Mouse (Mus musculus) kidney, postnatal 10 days (tissue): ENCODE data around the gene Pax6.

Source experiments
- DNase-seq: peaks from one replicate; pipeline ENCODE4 v3.0.0; 2021; ENCODE audit warnings: mixed read lengths

Gene Pax6

GRCm38 (mm10) chr2:105671798-105672595 lies 3.3 kb downstream of the Pax6 start:
- peak; percentile 35 for DNase-seq

- no peak for DNase-seq
Measured at GRCm38 (mm10) chr2:105672596-105672960, 3.9 kb downstream of the Pax6 start.

DNA sequence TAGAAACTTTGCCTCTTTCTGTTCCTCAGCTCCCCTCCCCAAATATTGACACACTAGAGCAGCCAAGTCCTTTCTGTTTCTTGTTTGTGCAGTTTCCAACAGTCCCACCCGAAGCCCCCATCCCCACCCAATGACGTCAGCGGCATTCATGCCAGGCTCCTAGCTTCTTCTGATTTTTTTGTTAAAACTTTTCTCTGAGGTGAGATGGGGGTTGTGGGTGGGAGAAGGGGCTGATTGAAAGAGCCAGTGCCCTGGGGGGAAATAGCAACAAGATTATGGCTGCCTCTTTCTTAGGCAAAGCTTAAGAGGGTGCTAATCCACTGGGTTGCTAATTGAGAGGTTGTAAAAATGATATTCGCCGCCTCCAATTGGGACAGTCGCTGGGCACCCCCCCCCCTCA lies 4.4 kb downstream of the Pax6 start:
- no peak for DNase-seq

DNA sequence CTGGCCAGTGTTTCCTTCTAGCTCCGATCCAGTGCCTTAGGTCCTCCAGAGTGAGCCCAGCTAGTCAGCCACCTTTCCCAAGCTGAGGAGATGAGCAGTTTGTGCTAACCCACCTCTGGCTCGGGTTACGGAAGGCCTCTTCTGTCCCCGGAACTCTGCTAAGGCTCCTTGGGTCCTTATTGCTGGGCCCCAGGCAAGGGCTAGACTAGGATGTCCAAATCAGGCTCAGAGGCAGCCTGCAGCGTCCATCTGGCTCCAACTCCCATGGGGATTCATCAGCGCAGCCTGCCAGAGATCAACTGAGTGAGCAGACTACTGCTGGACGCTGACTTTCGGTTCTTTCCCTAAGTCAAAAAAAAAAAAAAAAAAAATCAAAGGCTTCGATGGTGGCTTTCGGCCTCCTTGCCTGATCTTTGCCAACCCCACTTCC lies 4.9 kb downstream of the Pax6 start:
- DNase-seq, result peak; percentile 74

DNA sequence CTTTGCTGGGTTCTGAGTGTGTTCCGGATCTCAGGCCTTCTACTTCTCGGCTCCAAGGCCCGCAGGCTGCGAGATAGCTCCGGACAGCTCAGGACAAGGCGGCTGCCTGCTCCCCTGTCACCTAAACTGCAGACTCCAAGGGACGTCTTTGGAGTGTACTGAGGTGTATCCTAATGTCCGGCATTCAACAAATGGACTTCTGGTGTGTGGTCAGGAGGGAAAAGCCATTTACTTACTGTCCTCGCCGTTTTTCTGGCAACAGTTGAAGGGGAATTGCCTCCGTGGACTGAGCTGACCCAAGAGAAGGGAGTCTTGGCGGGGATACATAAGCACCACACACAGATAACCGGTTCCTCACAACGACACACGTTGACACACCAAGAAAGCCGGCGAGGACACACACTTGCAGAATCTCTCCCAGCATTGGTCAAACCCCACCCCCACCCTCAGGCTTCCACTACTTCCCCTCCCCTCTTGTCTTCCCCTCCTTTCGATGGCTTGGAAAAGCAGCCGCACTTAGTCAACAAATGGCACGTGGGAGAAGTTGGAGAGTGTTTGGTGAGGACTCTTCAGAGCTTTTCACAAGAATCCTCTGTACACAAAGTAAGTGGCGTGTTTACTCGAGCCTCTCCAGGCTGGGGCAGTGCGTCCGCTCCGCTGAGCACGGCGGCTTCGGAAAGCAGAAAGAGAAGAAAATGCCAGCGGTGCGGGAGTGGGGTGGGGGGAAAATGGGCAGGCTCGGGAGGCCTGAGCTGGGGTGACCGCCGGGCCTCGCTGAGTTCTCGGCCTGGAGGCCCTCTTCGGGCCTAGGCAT lies 5.6 kb downstream of the Pax6 start:
- DNase-seq, result peak; percentile 20

DNA sequence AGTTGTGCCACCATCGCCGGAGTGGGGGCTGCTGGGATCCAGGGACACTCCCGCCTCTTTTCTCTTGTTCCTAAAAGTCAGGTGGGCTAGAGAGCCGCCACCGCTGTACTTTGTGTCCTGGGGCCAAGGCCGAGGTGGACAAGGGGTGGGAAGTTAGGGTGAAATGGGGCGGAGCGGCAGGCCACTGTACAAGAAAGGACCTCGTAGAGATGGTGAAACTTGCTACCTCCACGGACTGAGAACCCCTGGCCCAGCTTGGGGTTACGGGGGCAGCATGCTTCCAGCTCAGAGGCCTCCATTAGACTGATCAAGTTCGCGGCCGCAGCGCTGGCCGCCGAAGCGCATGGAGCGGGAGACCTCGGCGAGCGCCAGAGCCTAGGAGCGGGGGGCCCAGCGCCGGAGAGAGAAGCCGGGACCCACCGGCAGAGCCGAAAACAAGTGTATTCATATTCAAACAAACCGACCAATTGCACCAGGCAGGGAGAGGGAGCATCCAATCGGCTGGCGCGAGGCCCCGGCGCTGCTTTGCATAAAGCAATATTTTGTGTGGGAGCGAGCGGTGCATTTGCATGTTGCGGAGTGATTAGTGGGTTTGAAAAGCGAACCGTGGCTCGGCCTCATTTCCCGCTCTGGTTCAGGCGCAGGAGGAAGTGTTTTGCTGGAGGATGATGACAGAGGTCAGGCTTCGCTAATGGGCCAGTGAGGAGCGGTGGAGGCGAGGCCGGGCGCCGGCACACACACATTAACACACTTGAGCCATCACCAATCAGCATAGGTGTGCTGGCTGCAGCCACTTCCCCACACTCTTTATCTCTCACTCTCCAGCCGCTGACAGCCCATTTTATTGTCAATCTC lies 6.4 kb downstream of the Pax6 start:
- DNase-seq, result peak; percentile 77

DNA sequence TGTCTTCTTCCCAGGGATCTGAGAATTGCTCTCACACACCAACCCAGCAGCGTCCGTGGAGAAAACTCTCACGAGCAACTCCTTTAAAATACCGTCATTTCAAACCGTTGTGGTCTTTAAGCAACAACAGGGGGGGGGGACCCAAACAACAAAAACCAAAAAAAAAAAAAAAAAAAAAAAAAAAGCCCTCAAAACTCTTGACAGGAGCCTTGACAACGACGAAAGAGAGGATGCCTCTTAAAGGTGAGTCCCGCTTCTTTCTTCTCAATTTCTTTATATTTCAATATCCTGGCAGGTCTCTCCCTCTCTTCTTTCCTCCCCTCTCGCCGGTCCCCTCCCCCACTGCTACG lies 7.0 kb downstream of the Pax6 start:
- no peak for DNase-seq

GRCm38 (mm10) chr2:105676080-105676908 lies 7.6 kb downstream of the Pax6 start:
- peak; percentile 68 for DNase-seq

- no peak for DNase-seq
Measured at GRCm38 (mm10) chr2:105676909-105677433, 8.3 kb downstream of the Pax6 start.

DNA sequence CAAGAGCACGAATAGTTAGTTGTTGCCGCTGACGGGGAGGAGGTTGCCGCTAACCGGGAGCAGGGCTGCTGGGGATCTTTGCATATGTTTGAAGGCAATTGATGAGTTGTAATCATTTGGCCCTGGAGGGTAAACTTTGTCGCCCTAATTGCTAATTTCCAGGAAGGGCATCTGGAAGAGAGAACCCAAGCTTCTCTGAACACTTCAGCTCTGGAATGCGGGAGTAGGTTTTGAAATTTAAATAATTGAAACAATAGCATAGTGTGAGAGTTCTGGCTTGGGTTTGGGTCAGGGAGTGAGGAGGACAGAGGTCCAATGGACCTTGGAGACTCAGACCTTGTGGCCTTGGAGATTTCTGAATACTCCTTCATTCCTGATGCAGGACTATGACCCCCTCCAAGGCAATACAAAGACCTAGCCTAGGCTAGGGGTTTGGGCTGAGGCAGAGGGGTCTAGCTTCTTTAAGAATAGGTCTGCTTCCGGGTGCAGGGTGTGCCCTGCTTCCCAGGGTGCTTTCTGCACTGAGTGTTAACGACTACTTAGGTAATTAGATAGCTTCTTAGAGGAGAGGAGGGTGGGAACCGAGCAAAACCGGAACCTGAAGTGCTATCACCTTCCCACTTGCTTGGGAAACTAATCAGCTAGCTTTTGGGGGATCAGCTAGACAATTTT lies 8.9 kb downstream of the Pax6 start:
- DNase-seq, result no peak

GRCm38 (mm10) chr2:105678306-105678705 lies 9.6 kb downstream of the Pax6 start:
- DNase-seq, result no peak

GRCm38 (mm10) chr2:105678880-105679321 lies 10.2 kb downstream of the Pax6 start:
- DNase-seq, result no peak

GRCm38 (mm10) chr2:105679331-105679730 lies 10.6 kb downstream of the Pax6 start:
- no peak for DNase-seq

DNA sequence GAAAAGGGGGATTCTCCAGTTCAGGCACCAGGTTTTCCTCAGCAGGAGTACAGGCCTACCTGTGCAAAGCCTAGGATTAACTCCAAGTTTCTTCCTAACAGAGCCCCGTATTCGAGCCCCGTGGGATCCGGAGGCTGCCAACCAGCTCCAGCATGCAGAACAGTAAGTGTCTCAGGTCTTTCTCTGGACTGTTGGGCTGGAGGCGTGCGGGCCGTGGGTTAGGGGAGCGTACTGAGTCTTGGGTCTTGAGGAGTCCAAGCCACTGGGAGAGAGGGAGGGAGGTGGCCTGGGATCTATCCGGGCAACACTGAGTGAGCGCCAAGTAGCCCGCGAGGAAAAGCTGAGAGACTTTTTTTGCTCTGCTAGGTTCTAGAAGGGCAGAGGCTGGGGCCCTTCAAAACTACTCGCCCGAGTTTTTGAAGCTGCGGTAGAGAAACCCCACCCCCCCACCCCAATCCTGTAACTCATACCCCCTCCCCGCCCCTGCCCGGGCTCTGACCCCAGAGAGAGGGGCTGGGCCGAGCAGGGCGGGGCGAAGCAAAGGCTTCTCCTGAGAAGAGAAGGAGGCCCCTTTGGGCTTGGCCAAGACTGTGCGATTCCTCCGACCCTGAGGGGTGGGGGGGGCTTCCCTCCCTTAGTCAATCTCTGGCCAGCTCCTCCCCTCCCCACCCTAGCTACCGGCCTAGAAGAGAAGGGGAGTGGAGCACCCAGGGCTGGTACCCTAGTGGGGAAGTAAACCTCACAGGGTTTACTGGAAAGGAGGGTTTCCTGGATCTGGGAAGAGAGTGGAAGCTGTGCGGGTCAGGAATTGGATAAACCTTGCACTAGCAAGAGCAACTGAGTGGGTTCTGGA lies 11.7 kb downstream of the Pax6 start:
- no peak for DNase-seq

DNA sequence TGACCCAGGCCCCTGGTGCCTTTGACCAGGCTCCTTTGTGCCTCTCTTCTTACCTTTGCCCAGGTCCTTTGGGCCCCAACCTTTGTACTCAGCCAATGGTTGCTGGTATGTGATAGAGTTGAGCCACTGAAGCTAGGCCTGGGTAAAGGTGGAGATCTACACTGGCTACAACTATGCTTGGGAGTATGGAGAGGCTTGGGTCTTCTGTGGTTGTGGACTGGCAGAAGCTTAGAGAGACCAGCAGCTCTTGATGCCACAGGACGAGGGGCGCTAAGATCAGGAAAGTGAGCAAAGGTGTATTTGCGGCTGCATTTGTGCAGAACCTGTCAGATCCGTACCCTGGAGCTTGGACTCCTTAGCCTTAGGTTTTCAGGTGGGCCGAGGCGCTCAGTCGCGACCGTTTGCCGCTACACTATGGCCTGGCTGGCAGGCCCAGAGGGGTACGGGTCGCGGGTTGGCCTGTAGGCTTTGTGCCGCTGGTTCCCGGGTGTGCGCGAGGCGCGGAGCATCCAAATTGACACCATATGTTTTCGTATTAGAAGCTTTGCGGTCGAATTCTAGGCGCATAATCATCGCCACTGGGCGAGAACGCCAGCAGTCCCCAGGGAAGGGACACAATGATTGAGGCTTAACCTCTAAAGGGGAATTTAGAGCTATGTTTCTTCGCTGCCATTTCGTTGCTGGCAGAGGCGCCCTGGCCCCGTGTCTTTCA lies 12.5 kb downstream of the Pax6 start:
- DNase-seq, result no peak

GRCm38 (mm10) chr2:105682011-105682501 lies 13.4 kb downstream of the Pax6 start:
- DNase-seq, result no peak

- DNase-seq, result no peak
Measured at GRCm38 (mm10) chr2:105682634-105683351, 14.1 kb downstream of the Pax6 start.

DNA sequence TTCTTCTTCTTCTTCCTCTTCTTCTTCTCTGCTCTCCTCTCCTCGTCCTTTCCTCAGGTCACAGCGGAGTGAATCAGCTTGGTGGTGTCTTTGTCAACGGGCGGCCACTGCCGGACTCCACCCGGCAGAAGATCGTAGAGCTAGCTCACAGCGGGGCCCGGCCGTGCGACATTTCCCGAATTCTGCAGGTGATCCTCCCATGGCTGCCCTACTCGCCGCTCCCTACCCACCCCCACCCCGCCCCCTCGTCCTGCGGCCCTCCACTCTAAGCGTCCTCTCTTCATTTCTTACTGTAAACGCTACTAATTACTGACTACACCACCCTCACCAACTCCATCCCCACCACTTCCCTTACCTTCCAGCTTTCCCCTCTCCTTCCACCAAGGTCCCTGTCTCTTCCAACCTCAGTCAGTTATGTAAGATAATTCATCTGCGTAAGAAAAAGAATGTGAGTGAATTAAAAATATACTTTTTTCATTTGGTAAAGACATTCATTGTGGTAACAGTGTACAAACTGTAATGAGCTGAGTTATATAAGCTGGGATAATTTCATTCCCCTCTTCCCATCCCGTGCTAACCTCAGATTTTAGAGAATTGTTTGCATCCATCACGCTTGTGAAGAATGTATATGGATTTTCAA lies 15.2 kb downstream of the Pax6 start:
- no peak for DNase-seq
